Mouse (Mus musculus) layer of hippocampus, adult 11-12 months (tissue): Measurements from ENCODE around the gene Mdh2.

Experiments used
- DNase-seq: peaks from one replicate; pipeline ENCODE4 v3.0.0; 2022; ENCODE audit warnings: low spot score

Gene Mdh2

GRCm38 (mm10) chr5:135835981-135836380, 57.7 kb downstream of the Mdh2 start:
- no peak for DNase-seq
